Mouse (Mus musculus) G1E (cell line): Measurements from ENCODE around the gene Ttc7.

ENCODE experiments used
- CTCF ChIP-seq: IDR thresholded peaks from 2 replicates; pipeline ENCODE4 v1.5.1; 2012; ENCODE audit warnings: low read depth, low read length, inconsistent platforms, mixed read lengths
- GATA1 ChIP-seq: IDR thresholded peaks from 2 replicates; pipeline ENCODE4 v1.6.1; 2012; ENCODE audit warnings: borderline replicate concordance, low read length, inconsistent platforms, mixed read lengths
- GATA2 ChIP-seq: IDR thresholded peaks from 2 replicates; pipeline ENCODE4 v1.6.1; 2012; ENCODE audit warnings: low read depth, low read length, inconsistent platforms, borderline replicate concordance
- POLR2AphosphoS5 ChIP-seq: IDR thresholded peaks from 2 replicates; pipeline ENCODE4 v1.6.1; 2012; ENCODE audit warnings: low read depth, low read length, inconsistent platforms; ENCODE audit not compliant: insufficient replicate concordance
- TAL1 ChIP-seq: conservative IDR thresholded peaks from 2 replicates; pipeline ENCODE4 v1.6.1; 2012; ENCODE audit warnings: low read depth, low read length, inconsistent platforms, mixed read lengths

- TF ChIP-seq CTCF (no peak), TAL1 (no peak), POLR2AphosphoS5 (no peak), GATA1 (no peak), GATA2 (no peak)
These were observed 6.7 kb downstream of the Ttc7 start for GRCm38 (mm10) chr17:87289367-87289766.
